Mouse (Mus musculus) limb, embryonic 15.5 days (tissue): ENCODE data around the gene Gata1. TPM values are rescaled to one million over a fixed set of nuclear protein-coding genes. Genes with fewer than 3 reads are reported as not detected.
A peak's percentile ranks its signal among the peaks of the same experiment; 100 is the strongest.

Experiments used
- ATAC-seq: fragments of 200-750 bp; cut with Nextera tagmentation; 2 replicates; pipeline ENCODE4 v1.8.0; 2017; ENCODE audit warnings: low read depth, moderate TSS enrichment; ENCODE audit not compliant: insufficient number of reproducible peaks, low FRiP score, low TSS enrichment
- H3K27ac ChIP-seq: fragments of 300-500 bp; sonication (generic); 2 replicates; pipeline ENCODE4 v1.5.1; 2015; ENCODE audit warnings: moderate library complexity, mild to moderate bottlenecking, inconsistent platforms
- H3K27me3 ChIP-seq: fragments of 300-500 bp; sonication (generic); 2 replicates; pipeline ENCODE4 v1.6.1; 2015; ENCODE audit warnings: inconsistent platforms
- H3K36me3 ChIP-seq: fragments of 300-500 bp; sonication (generic); 2 replicates; pipeline ENCODE4 v1.6.1; 2015; ENCODE audit warnings: inconsistent platforms
- H3K4me1 ChIP-seq: fragments of 300-500 bp; sonication (generic); 2 replicates; pipeline ENCODE4 v1.6.1; 2015; ENCODE audit warnings: inconsistent platforms
- H3K4me2 ChIP-seq: fragments of 300-500 bp; sonication (generic); 2 replicates; pipeline ENCODE4 v1.6.1; 2015; ENCODE audit warnings: mild to moderate bottlenecking, inconsistent platforms
- H3K4me3 ChIP-seq: fragments of 300-500 bp; sonication (generic); 2 replicates; pipeline ENCODE4 v1.5.1; 2015; ENCODE audit warnings: mild to moderate bottlenecking, inconsistent platforms
- H3K9ac ChIP-seq: fragments of 300-500 bp; sonication (generic); 2 replicates; pipeline ENCODE4 v1.6.1; 2015; ENCODE audit warnings: inconsistent platforms
- H3K9me3 ChIP-seq: fragments of 300-500 bp; sonication (generic); 2 replicates; pipeline ENCODE4 v1.6.1; 2016; ENCODE audit warnings: inconsistent platforms
- WGBS: fragments of 180-500 bp; shearing (Covaris S2); methylation state at CpG from one replicate; pipeline ENCODE4 v1.1.7; 2015; 5-methylcytosine and 5-hydroxymethylcytosine counted together
- polyA plus RNA-seq: library from polyadenylated mRNA; unstranded; fragments of >200 nt; fragmentation: Nextera tagmentation; extraction: Ambion mirVana; gene quantifications from 2 replicates; pipeline ENCODE4 v1.2.1, GENCODE M21; 2015

Gata1 gene
- polyA plus RNA-seq, 1 experiment from 2014 or later = 2.9 TPM

DNA sequence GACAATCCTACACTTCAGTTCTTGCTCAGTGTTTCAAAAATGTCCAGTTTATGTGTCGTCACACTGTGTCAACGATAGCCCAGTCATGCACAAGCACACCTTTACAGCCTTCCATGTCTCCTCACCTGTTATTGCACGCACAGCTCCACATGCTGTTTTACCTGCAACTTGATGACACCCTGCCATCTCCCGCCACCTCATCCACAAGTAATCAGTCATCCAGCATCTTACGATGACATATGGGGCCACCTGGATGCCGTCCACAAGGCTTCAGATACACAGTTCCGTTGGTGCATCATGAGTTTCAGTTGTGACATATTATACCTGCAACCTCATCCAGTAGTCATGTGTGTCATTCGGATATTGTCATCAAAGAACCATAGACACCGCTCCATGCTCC is 19.0 kb downstream of the Gata1 start:
- Histone ChIP-seq H3K9ac (no peak overlapping the region), H3K4me1 (no peaks in the 10 kb centered on the region), H3K27me3 (no peaks in the 10 kb centered on the region), H3K27ac (no peak overlapping the region), H3K36me3 (no peaks in the 10 kb centered on the region), H3K4me2 (no peak overlapping the region), H3K9me3 (no peaks in the 10 kb centered on the region), H3K4me3 (no peak overlapping the region)
- WGBS = 87% methylated on average over 9 of the region's 9 CpGs
- ATAC-seq = no peak

DNA sequence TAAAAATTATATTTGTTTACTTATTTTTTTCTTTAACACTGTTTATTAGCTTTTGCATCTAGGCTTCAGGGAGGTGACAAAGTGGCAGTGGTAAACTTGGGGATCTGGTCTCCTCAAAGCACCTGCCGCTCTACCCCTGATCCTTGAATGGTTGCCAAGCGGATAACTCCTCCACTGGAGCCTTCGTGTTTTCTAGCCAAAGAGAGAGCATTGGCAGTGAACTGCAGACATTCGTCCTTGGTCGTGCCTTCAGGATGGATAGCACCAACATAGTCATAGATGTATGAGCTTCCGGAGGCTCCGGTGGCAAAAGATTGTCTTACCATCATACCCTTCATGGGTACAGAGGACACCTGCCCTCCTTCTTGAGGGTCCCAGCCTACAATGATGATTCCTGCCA is 27.8 kb downstream of the Gata1 start:
- H3K27me3 ChIP-seq = no peaks in the 10 kb centered on the region
- no peak overlapping the region for H3K27ac ChIP-seq
- H3K36me3 ChIP-seq = no peaks in the 10 kb centered on the region
- H3K9ac ChIP-seq = no peak overlapping the region
- 86% methylated on average over 7 of the region's 7 CpGs for WGBS
- no peak overlapping the region for H3K4me2 ChIP-seq
- H3K4me3 ChIP-seq = no peak overlapping the region
- H3K9me3 ChIP-seq = no peaks in the 10 kb centered on the region
- no peak for ATAC-seq
- H3K4me1 ChIP-seq = no peaks in the 10 kb centered on the region

DNA sequence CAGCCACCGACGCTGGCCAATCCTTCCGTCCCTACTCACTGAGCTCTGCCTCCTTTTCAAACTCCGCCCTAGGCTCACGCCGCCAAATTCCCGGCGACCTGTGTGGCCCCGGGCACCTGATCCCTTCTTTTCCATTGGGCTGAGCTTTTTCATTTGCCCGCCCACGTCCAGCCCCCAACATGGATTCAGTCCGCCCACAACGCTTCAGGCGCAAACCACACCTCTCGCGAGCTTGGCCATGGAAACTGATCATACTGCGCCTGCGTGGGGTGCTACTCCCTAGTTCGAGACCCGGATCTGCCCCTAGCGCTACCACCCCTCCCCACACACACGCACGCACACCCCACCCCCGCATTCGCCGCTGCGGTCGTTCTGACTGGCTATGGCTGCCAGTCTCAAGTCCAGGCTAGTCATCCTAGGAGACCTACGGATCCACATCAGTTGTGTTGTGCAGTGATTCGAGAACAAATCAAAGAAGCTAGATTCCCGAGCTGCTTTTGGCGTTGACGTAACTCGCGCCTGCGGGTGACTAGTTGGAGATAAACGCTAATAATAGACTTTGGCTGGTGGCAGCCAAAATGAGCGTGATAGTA is 29.9 kb downstream of the Gata1 start:
- H3K4me1 ChIP-seq = no peaks in the 10 kb centered on the region
- peak overlapping the region; percentile 47 for H3K4me3 ChIP-seq
- peak overlapping the region; percentile 53 for H3K4me2 ChIP-seq
- 18% methylated on average over 38 of the region's 38 CpGs for WGBS
- no peaks in the 10 kb centered on the region for H3K27me3 ChIP-seq
- ATAC-seq = peak; percentile 98; the same call in 1 of the 2 replicates
- H3K36me3 ChIP-seq = no peaks in the 10 kb centered on the region
- H3K9me3 ChIP-seq = no peaks in the 10 kb centered on the region
- H3K9ac ChIP-seq = no peak overlapping the region
- H3K27ac ChIP-seq = peak overlapping the region; percentile 61

DNA sequence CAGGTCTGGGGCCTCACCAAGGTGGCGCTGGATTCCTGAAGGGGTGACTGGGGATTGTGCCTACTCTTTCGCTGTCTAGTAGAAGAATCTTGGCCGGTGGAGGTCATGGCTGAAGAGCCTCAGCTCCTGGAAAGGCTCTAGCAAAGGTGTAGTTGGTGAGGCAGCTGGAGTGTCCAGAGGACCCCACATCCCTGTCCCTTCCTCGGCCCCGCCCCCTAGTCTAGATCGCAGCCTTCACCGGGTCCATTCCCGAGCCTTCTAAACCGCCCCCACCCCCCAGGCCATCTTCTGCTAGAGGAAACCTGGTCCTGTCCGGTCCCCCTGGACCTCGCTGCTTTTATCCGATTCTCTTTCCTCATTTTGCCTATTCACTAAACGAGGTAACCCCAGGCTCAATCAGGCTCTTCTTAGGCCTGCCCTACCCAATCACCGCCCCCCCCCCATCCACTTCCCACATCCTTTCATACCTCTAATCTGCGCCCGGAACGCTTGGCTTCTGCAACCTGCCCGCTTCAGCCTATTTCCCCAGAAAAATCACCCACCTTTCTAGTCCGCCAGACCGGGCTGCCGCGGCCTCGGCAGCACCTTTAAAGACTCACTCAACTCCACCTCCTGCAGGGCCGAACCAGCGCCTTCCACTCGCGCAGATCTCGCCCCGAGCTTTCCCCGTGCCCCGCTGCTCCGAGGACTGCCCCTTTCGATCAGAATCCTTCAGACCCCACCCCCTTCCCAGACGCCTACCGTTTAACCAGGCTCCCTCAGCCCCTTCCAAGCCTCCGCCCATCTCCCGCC is 30.6 kb downstream of the Gata1 start, which contains the start of gene Hdac6:
TSS of gene Hdac6 (minus strand) at position 782 of the 792 bp plus-strand sequence.
- no peaks in the 10 kb centered on the region for H3K27me3 ChIP-seq
- peak; percentile 25; the same call in 1 of the 2 replicates for ATAC-seq
- no peaks in the 10 kb centered on the region for H3K9me3 ChIP-seq
- no peaks in the 10 kb centered on the region for H3K4me1 ChIP-seq
- peak within 1 kb of the TSS; percentile 20; the same call in 1 of the 2 replicates for H3K9ac ChIP-seq
- peak within 1 kb of the TSS; percentile 61 for H3K27ac ChIP-seq
- peak within 1 kb of the TSS; percentile 47 for H3K4me3 ChIP-seq
- 22% methylated on average over 36 of the region's 37 CpGs for WGBS
- H3K36me3 ChIP-seq = no peaks in the 10 kb centered on the region
- peak within 1 kb of the TSS; percentile 53 for H3K4me2 ChIP-seq

DNA sequence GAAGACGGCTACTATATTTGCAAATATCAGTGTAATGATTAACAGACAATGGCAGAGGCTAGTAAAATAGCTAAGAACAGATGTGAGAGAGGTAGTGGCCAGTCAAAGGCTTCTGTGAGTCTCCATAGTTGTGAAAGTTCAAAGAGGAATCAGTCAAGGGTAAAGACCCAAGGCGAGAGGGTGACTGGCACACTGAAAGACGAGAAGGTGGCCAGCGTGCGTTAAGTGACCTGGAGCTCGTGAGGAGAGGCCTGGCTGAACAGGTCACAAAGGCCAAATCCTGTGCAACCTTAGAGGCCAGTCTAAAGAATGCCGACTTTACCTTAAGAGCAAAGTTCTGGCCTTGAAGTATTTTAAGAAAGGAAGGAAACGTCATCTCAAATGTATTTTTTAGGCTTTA is 32.3 kb downstream of the Gata1 start:
- Histone ChIP-seq H3K4me3 (no peak overlapping the region), H3K4me1 (no peaks in the 10 kb centered on the region), H3K4me2 (no peak overlapping the region), H3K27me3 (no peaks in the 10 kb centered on the region), H3K27ac (no peak overlapping the region), H3K9ac (no peak overlapping the region), H3K36me3 (no peaks in the 10 kb centered on the region), H3K9me3 (no peaks in the 10 kb centered on the region)
- 70% methylated on average over 8 of the region's 8 CpGs for WGBS
- no peak for ATAC-seq

DNA sequence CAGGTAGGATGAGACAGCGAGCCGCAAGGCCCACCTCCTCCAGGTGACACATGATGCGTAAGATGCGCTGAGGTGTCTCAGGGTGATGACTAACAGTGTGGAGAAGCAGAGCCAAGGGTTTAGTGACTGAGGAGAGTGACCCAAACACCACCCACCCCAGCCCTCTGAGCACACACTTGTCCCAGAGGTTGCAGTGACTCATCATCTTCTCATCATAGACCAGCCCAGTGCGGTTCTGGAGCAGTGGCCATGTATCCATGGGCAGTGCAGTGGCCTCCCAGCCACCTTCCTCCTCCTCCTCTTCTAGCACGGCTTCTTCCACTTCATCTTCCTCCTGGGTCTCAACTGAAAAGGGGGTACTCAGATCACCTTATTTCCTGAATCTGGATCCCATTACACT is 40.2 kb downstream of the Gata1 start:
- WGBS = 92% methylated on average over 6 of the region's 6 CpGs
- no peak overlapping the region for H3K27ac ChIP-seq
- no peaks in the 10 kb centered on the region for H3K27me3 ChIP-seq
- H3K9me3 ChIP-seq = no peaks in the 10 kb centered on the region
- no peak overlapping the region for H3K4me2 ChIP-seq
- no peak overlapping the region for H3K9ac ChIP-seq
- no peak overlapping the region for H3K4me3 ChIP-seq
- H3K4me1 ChIP-seq = no peaks in the 10 kb centered on the region
- no peak for ATAC-seq
- H3K36me3 ChIP-seq = peaks cover 16% of the 10 kb centered on the region; the same call in 1 of the 2 replicates

DNA sequence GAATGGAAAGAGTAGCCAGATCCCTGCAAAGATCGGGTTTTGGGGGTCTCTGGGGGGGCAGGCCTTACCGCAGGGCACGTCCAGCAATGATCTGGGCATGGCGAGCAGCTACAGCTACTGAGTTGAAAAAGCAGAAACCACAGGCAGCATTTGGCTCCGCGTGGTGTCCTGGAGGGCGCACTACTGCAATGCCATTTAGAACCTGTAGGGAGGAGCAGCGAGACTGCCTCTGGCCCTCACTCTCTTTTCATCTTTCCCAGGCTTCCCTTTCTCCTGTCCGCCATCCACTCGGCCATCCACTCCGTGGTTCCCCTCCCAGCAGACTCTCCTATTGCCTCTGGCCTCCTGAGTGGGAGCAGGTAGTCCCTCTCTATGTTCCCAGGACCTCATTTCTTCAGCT is 41.0 kb downstream of the Gata1 start:
- 48% methylated on average over 10 of the region's 11 CpGs for WGBS
- ATAC-seq = no peak
- Histone ChIP-seq H3K9me3 (no peaks in the 10 kb centered on the region), H3K4me3 (no peak overlapping the region), H3K36me3 (peaks cover 16% of the 10 kb centered on the region; the same call in 1 of the 2 replicates), H3K27me3 (no peaks in the 10 kb centered on the region), H3K27ac (no peak overlapping the region), H3K9ac (no peak overlapping the region), H3K4me1 (no peaks in the 10 kb centered on the region), H3K4me2 (no peak overlapping the region)

DNA sequence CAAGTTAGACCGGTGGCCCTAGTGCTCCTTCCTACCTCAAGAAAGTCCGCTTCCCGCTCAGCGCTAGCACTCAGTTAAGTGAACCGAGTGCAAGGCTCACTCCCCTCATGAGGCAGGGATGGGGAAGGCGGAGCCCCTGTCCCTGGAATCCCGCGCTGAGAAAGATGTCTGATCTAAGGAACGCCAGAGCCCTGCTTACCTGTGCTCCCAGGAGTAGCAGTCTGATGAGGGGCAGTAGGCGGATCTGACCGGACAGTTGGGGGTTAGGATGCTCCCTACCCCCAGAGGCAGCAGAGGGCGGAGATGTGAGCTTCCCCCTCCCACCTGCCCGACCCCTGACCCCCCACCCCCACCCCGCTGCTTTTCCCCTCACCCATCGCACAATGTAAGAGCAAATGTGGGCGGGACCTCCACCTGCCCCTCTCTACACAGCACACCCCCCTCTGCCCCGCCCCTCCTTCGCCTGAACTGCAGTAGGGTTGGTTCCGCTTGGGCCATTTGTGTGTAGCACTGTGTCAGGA is 49.5 kb downstream of the Gata1 start, which contains the start of gene Eras:
TSS of gene Eras (minus strand) at position 338 of the 521 bp plus-strand sequence.
- Histone ChIP-seq H3K4me3 (no peak within 1 kb of the TSS), H3K27ac (no peak within 1 kb of the TSS), H3K4me1 (no peaks in the 10 kb centered on the region), H3K4me2 (no peak within 1 kb of the TSS), H3K9me3 (no peaks in the 10 kb centered on the region), H3K9ac (no peak within 1 kb of the TSS), H3K27me3 (peaks cover 32% of the 10 kb centered on the region), H3K36me3 (peaks cover 24% of the 10 kb centered on the region)
- 21% methylated on average over 19 of the region's 19 CpGs for WGBS
- ATAC-seq = no peak

DNA sequence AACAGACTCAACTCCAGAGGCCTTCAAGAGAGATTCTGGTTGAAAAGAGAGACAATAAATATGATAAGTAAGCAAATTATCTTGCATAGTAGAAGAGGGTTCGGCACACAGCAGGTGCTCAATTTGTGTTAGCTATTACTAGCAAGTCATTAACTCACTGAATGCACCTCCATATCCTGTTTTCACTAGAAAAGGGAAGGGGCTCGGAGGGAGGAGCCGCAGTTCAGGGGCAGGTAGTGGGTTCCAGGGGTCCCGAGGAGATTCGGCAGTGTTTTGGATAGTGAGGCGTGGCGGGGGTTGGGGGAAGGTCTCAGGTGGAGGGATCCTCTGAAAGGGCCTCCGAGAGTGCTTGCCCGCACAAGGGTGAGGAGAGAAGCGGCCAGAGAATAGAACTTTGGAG is 50.8 kb downstream of the Gata1 start:
- H3K9ac ChIP-seq = no peak overlapping the region
- peaks cover 44% of the 10 kb centered on the region for H3K27me3 ChIP-seq
- 31% methylated on average over 10 of the region's 10 CpGs for WGBS
- H3K4me1 ChIP-seq = peaks cover 5% of the 10 kb centered on the region; the same call in 1 of the 2 replicates
- H3K4me3 ChIP-seq = no peak overlapping the region
- no peak overlapping the region for H3K4me2 ChIP-seq
- H3K27ac ChIP-seq = no peak overlapping the region
- peaks cover 19% of the 10 kb centered on the region for H3K36me3 ChIP-seq
- no peak for ATAC-seq
- H3K9me3 ChIP-seq = no peaks in the 10 kb centered on the region

DNA sequence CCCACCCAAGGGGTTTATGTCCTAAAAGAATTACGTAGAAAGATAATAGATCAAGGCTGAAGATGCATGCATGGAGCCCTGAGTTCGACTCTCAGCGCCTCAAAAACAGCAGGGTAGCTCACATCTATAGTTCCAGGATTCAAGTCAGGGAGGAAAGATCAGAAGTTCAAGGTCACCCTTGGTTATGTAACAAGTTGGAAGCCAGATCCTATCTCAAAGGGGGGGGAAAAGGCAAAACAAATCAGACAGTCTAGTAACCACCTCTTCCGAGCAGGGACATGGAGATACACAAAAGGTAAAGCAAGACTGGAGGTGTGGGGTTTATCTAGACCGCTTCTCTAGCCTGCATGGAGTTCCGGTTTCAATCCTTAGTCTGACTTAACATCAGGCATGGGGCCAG is 51.6 kb downstream of the Gata1 start:
- Histone ChIP-seq H3K27ac (no peak overlapping the region), H3K9ac (no peak overlapping the region), H3K36me3 (peaks cover 15% of the 10 kb centered on the region), H3K4me3 (no peak overlapping the region), H3K4me1 (peaks cover 9% of the 10 kb centered on the region), H3K27me3 (peaks cover 52% of the 10 kb centered on the region), H3K4me2 (no peak overlapping the region), H3K9me3 (no peaks in the 10 kb centered on the region)
- ATAC-seq = no peak
- 66% methylated on average over 6 of the region's 6 CpGs for WGBS

DNA sequence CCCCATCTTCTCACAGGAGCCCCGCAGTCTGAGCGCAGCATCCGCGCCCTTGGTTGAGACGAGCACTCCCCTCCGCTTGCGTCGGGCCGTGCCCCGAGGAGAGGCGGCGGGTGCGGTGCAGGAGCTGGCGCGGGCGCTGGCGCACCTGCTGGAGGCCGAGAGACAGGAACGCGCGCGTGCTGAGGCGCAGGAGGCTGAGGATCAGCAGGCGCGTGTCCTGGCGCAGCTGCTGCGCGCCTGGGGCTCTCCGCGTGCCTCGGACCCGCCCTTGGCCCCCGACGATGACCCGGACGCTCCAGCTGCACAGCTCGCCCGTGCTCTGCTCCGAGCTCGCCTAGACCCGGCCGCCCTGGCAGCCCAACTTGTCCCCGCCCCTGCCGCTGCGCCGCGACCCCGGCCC is 55.8 kb downstream of the Gata1 start:
- no peak for ATAC-seq
- WGBS = 17% methylated on average over 46 of the region's 48 CpGs

More for the DNA sequence above, 55.8 kb downstream of the Gata1 start:
- no peaks in the 10 kb centered on the region for H3K9me3 ChIP-seq
- H3K36me3 ChIP-seq = no peaks in the 10 kb centered on the region
- H3K27ac ChIP-seq = no peak overlapping the region
- H3K4me2 ChIP-seq = peak overlapping the region; percentile 45
- H3K9ac ChIP-seq = no peak overlapping the region
- peaks cover 62% of the 10 kb centered on the region for H3K27me3 ChIP-seq
- H3K4me3 ChIP-seq = peak overlapping the region; percentile 25
- H3K4me1 ChIP-seq = peaks cover 9% of the 10 kb centered on the region
